Mouse (Mus musculus) layer of hippocampus, adult 2 months (tissue): ENCODE results near the gene Cpb2. TPM values are rescaled to one million over a fixed set of nuclear protein-coding genes. Genes with fewer than 3 reads are reported as not detected.
A peak's percentile ranks its signal among the peaks of the same experiment; 100 is the strongest.

Experiments
- DNase-seq, 2 experiments: peaks; one replicate each; pipeline ENCODE4 v3.0.0; 2022; ENCODE audit warnings: low spot score in 2 of 2
- H3K27ac ChIP-seq: fragments of 200-600 bp; 2 replicates; pipeline ENCODE4 v1.8.1; 2022
- H3K4me3 ChIP-seq: fragments of 200-600 bp; 2 replicates; pipeline ENCODE4 v1.8.1; 2022; ENCODE audit warnings: mild to moderate bottlenecking
- CTCF ChIP-seq: fragments of 200-600 bp; conservative IDR thresholded peaks from 2 replicates; pipeline ENCODE4 v1.8.1; 2022; ENCODE audit warnings: antibody characterized with exemption, mild to moderate bottlenecking, moderate library complexity
- total RNA-seq, 2 experiments: library from RNA; stranded (reverse); gene quantifications; 2 replicates each; pipeline ENCODE4 v1.2.3; 2021

The Cpb2 gene
- total RNA-seq, 2 experiments from 2014 or later: not detected

DNA sequence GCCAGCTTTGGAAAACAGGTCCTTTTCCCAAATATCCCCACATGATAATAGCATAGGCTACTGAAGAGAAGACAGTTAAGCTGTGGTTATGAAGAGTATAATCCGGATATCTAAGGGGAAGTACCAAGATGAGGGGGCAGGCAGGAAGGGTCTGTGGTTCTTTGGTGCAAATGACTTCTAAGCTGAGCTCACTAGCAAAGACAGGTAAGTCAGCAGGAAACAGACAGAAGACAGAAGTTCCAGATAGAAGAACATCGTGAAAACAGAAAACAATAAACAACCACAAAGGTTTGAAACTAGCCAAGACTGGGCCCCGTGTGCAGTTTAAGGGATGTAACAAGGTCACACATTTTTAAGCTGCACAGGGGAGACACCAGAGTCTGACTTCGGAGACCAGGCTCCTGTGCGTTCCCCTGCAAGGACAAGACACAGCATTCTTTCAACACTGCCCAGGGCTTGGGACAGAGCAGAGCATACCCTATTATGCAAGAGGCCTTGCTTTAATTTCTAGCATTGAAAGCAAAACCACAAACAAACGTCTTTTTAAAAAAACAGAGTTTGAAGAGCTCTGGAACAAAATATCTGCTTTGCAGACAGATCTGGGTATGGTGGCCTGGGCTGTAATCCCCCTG lies 14.5 kb upstream of the Cpb2 start:
- TF ChIP-seq CTCF: no peak
- H3K27ac ChIP-seq: no peak overlapping the region
- H3K4me3 ChIP-seq: no peak overlapping the region
- DNase-seq: no peak

DNA sequence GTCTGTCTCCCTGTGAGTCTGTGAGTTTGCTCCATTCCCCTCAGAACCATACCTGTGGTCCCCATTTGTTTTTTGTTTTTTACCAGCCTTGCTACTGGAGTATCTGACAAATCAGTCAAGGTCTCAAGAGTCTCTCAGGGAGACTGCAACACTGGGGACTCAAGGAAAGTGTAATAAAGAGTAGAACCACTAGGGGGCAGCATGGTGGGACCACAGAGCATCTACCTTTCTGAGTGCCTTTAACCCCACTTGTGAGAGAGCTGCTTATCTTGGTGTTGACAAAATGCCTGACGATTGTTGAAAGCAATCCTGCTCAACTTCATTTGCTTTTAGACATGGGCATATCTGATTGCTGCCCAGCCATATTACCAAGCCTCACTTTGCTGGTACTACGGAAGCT lies 12.3 kb upstream of the Cpb2 start:
- Histone ChIP-seq H3K27ac (no peak overlapping the region), H3K4me3 (no peak overlapping the region)
- peak; percentile 43 to 56 for DNase-seq
- TF ChIP-seq CTCF: peak; percentile 81

DNA sequence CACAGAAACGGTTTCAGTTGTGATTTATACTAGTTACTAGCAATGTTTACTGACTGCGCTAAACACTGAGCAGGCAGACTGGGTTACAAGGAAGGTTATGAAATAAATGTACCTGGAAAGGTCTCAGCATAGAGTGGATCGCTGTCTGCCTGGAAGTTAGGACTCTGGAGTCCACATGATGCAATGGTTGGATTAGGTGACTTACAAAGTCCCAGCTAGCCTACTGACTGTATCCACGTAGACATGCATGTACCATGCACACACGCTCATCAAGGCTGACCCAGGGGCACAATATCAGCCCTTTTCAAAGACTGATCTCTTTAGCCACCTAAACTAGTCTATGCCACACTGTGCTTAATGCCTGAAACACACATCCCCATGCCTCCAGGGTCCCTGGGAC lies 9.0 kb upstream of the Cpb2 start:
- Histone ChIP-seq H3K4me3 (no peak overlapping the region), H3K27ac (no peak overlapping the region)
- no peak for TF ChIP-seq CTCF
- no peak for DNase-seq

DNA sequence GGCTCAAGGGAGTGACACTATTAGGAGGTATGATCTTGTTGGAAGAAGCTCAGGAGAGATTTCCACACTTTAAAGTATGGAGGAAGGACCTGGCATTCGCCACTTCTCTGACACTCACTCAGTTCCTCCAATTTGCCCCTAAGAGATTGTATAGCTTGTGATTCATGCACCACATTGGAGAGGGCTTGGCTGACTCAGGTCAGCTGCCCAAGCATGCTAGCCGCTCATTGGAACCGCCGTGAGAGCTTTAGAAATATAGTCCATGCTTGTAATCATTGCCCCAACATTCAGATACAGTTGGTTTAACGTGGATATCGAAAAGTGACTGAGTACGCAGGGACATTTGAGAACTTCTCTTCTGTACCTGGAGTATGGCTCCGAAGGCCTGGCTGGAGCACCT lies 6.5 kb upstream of the Cpb2 start:
- no peak for TF ChIP-seq CTCF
- Histone ChIP-seq H3K27ac (peak overlapping the region; percentile 29), H3K4me3 (peak overlapping the region; percentile 28; the same call in 1 of the 2 replicates)
- DNase-seq: no peak

DNA sequence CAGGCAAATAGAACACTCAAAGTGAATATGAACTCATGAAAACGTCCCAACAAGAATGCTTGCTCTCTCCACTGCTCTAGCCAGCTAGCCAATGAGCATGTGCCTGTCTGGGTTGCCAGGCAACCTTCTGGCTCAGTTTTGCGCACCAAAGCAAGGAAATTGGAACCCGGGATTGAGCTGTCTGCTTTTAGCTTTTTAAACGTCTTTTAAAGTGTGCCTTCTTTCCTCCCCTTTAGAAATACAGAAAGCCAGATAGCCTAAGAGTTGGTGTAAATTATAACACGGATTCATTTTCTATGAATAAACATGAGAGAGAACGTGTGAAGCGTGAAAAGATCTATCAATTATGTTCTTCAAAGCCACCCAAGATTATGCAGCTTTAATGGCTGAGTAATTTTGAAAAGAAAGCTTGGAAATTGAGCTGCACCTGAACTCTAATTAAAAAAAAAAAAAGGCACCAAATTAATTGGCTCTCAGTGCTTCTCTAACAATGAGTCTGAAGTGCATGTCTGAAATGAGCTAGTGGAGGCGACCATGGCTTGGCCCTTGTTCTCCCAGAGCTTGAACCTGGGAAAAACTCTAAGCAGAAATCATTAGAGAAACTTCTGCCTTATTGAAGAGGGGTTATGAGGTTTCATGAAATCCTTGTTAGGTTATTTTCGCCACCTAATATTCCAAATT lies 6.0 kb upstream of the Cpb2 start:
- no peak for TF ChIP-seq CTCF
- H3K27ac ChIP-seq: peak overlapping the region; percentile 29
- H3K4me3 ChIP-seq: peak overlapping the region; percentile 28
- peak; percentile 30 to 67 for DNase-seq

DNA sequence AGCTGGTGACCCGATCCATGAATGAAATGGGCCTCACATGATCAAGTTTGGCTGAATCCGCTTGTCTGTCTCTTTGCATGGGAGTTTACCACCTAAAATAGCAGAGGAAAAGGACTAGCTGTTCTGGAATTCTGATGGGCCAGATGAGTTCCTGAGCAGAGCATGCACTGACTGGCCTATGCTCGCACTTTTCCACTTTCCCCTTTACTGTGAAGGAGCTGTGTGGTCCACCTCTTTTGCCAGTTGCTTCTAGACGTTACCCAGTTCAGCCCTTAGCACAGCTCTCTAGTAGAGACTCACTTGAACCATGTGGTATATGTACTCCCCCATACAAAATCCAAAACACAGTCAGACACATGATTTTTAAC lies 5.5 kb upstream of the Cpb2 start:
- no peak for DNase-seq
- Histone ChIP-seq H3K4me3 (no peak overlapping the region), H3K27ac (peak overlapping the region; percentile 29)
- TF ChIP-seq CTCF: no peak

DNA sequence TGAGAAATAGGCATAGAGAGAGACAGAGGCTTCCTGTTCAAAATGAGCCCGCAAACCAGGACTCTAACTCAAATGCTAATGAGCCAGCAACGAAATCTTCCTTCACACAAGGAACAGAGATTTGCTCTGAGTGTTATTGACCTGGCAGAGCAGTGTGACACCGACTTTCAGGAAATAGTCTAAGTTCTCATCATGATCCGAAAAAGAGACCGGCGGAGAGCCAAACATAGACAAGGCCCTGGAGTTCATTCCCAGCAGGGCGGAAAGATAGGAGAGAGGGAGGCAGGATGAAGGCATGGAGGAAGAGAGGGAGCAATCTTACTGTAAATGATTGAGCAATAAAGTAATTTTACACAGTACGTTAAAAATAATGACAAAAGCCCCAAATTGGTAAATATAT lies 5.0 kb upstream of the Cpb2 start:
- no peak overlapping the region for H3K4me3 ChIP-seq
- peak overlapping the region; percentile 29; the same call in 1 of the 2 replicates for H3K27ac ChIP-seq
- TF ChIP-seq CTCF: no peak
- DNase-seq: no peak

DNA sequence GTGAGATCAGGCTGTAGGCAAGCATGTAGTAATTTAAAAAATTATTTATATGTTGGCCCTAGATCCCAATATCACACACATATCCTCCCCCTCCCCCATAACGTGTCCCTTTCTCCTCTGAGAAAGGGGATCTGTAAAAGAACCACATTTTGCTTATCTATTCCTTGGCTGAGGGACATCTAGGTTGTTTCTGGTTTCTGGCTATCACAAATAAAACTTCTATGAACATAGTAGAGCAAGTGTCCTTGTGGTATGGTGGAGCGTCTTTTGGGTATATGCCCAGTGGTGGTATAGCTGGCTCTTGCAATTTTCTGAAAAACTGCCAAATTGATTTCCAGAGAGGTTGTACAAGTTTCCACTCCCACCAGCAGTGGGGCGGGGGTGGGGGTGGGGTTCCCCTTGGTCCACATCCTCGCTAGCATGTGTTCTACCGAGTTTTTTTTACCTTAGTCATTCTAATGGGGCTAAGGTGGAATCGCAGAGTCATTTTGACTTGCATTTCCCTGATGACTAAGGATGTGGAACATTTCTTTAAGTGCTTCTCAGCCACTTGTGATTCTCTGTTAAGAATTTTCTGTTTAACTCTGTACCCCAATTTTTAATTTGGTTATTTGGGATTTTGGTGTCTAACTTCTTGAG lies 3.9 kb upstream of the Cpb2 start:
- Histone ChIP-seq H3K4me3 (no peak overlapping the region), H3K27ac (no peak overlapping the region)
- TF ChIP-seq CTCF: no peak
- no peak for DNase-seq

DNA sequence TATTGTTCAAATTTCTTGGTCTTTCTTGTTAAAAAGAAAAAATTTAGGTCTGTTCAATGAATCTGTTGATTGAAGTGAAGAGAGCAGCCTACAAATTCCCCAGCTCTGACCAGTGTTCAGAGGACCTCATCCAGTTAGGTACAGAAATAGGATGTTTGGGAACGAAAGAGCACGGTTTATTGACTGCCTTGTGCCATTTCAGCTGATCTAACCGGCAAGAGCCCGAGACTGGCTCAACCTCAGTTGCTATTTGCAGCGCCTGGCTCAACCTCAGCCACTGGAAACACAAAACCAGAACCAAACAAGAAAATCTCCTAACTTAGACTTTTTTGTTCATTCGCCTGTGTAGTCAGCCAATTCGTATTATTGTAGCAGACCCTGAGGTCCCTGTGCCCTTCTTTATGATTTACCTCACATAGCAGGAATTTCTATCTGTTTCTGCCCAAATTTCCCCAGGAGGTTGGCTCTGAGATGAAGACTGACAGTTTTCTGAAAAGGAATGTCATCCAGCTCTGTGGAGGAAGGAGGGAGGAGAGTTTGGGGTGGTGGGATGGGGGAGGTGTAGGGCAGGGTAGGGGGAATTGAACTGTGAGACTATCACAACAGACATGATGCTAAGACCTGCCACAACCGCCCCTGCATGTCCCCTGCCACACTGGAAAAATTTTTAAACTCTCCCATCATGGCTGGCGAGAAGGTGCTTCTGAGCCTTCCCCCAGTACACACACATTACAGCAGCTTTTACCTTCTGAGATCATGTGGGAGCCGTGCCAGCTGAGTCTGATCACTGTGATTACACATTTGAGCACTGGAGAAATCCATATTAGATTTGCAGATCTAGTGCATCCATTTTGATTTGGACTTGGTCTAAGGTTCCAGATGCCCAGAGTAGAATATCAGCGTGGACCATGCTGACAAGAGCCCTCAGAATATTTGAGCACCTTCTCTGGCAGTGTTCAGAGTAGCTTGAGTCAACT lies 4.2 kb downstream of the Cpb2 start:
- no peak overlapping the region for H3K4me3 ChIP-seq
- no peak for TF ChIP-seq CTCF
- no peak for DNase-seq
- no peak overlapping the region for H3K27ac ChIP-seq

DNA sequence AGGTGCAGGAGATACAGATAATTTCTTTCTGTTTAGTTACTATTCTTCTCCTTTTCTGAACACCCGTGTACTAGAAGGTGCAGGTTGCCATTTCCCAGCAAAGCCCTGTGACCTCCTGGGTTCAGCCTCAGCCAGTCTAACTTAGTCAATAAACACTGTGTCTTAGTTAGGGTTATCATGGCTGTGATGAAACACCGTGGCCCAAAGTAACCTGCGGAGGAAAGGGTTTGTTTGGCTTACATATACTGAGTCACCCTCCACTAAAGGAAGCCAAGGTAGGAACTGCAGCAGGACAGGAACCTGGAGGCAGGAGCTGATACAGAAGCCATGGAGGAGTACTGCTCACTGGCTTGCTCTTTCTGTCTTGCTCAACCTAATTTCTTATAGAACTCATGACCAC lies 8.3 kb downstream of the Cpb2 start:
- TF ChIP-seq CTCF: no peak
- Histone ChIP-seq H3K27ac (no peak overlapping the region), H3K4me3 (no peak overlapping the region)
- no peak for DNase-seq

DNA sequence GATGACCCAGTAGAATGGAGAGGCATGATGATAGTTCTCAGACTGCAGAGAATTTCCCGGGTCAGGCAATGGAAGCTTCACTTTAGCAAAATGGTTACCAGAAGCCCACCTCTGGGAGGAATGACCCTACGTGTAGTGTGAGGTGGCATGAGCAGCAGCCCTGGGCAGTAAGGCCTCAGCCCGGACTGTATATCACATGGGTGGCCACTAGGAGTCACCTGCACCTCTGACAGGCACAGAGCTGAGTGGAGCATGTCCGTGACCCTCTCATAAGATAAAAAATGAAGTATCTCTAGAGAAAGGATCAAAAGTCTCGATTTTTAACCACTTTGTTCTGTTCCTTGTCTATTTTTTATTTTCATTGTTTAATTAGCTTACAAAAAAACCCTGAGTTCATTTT lies 14.4 kb downstream of the Cpb2 start:
- Histone ChIP-seq H3K27ac (no peak overlapping the region), H3K4me3 (no peak overlapping the region)
- no peak for DNase-seq
- TF ChIP-seq CTCF: peak; percentile 56

DNA sequence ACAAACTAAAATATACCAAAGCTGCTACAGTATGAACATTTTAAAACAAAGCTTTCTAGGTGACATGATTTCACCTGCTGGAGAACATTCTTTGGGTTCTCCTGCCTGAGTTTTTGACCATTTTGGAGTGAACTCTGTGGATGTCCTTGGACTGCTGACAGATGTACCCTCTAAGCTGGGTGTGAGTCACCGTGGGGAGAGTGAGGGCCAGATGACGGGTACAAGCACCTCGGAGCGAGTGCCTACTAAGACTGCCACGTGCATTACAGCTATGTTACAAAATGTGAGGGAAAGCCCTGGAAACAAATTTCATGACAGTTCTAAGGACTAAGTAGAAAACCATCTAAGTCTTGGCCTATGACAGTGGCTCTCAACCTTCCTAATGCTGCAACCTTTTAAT lies 27.4 kb downstream of the Cpb2 start:
- DNase-seq: no peak
- no peak overlapping the region for H3K27ac ChIP-seq
- TF ChIP-seq CTCF: no peak
- H3K4me3 ChIP-seq: no peak overlapping the region

DNA sequence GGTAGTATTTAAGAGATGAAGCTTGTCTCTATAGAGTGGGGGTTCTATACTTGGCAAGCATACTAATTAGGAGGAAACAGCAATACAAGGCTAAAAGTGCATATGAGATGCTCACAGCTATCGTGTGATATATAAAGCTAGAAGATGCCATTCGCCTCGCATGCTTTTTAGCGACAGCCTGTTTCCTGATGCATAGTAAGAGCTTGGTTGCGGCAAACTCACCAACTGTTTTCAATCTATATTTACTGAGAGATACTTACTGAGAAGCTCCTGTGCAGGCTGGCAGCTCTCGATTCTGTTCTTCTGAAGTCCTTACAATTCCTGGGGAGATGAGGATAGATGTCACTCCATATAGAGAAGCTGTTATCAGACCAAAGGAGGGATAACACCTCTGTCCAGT lies 37.6 kb downstream of the Cpb2 start:
- H3K27ac ChIP-seq: no peak overlapping the region
- TF ChIP-seq CTCF: no peak

More for the DNA sequence above, 37.6 kb downstream of the Cpb2 start:
- H3K4me3 ChIP-seq: no peak overlapping the region
- no peak for DNase-seq
